19 mouse cellular contexts compared by ENCODE assay signal in genomic region chr10:85165306-85165705, GRCm38 (mm10). TPM values are rescaled to one million over a fixed set of nuclear protein-coding genes. Genes with fewer than 3 reads are reported as not detected.
DNase-seq lines count a peak whose midpoint lies in the region; TF ChIP-seq lines count a peak whose summit lies in the region.
"Had no signal": no experiment of that assay in that cellular context is flagged by ENCODE, and none has a peak within 500 bp of the region (broad histone marks: within the 10 kb centered on the region; RNA-seq: fewer than 3 reads in every experiment).

No protein-coding gene starts in this region.

- no peak for TF ChIP-seq CTCF in gastrocnemius, adult 2 months (IDR thresholded peaks at IDR 0.05)

- 83% methylated on average over 5 of the region's 5 CpGs for WGBS in forebrain, embryonic 10.5 days

- H3K36me3 ChIP-seq in forebrain, embryonic 10.5 days (replicated peaks), result no peaks in the 10 kb centered on the region
- H3K36me3 ChIP-seq: heart, embryonic 10.5 days; hindbrain, embryonic 12.5 days; hindbrain, embryonic 15.5 days had no signal

- peaks cover 16% of the 10 kb centered on the region for H3K4me1 ChIP-seq in forebrain, embryonic 10.5 days
- H3K4me1 ChIP-seq: heart, embryonic 10.5 days; hindbrain, embryonic 12.5 days had no signal

- peak overlapping the region; percentile 48 for H3K27ac ChIP-seq in gastrocnemius, adult 2 months
- no peak overlapping the region for H3K27ac ChIP-seq in forebrain, embryonic 10.5 days
- H3K27ac ChIP-seq: heart, embryonic 10.5 days; hindbrain, embryonic 12.5 days; hindbrain, embryonic 15.5 days had no signal

- no peak overlapping the region for H3K4me3 ChIP-seq in gastrocnemius, adult 2 months
- no peak overlapping the region for H3K4me3 ChIP-seq in forebrain, embryonic 10.5 days
- H3K4me3 ChIP-seq: heart, embryonic 10.5 days; hindbrain, embryonic 12.5 days; hindbrain, embryonic 15.5 days had no signal

- H3K27me3 ChIP-seq in forebrain, embryonic 10.5 days (ENCODE audit: poor library complexity, severe bottlenecking), result no peaks in the 10 kb centered on the region
- H3K27me3 ChIP-seq: CH12.LX; hindbrain, embryonic 12.5 days; hindbrain, embryonic 15.5 days had no signal

- intact Hi-C loops in gastrocnemius, adult 2 months (cut with DNase I), result no loop called here

- no peak for DNase-seq in gastrocnemius, adult 2 months
- no peak for DNase-seq in gastrocnemius, postnatal 4 days (ENCODE audit: low spot score in 2 of 2)
- DNase-seq in ES-CJ7 (ENCODE audit: low read depth, low spot score) (peak; percentile 69), R1 (ENCODE audit: low read depth, low spot score) (peak; percentile 83)
- DNase-seq in retina, postnatal 1 day, result peak; percentile 33
- DNase-seq in forebrain, embryonic 10.5 days (ENCODE audit: extremely low spot score, low spot score), result no peak
- DNase-seq in urinary bladder, adult 2 months (ENCODE audit: low spot score), result no peak
- DNase-seq: adrenal gland, adult 2 months; adrenal gland, postnatal 14 days; B cell, adult 2 months; cerebellum, adult 11 months; cerebellum, adult 8-10 months; cerebellum, postnatal 10 days; forebrain, postnatal 0 days; gastrocnemius, postnatal 25 days had no signal

- no peaks in the 10 kb centered on the region for H3K9me3 ChIP-seq in forebrain, embryonic 10.5 days
- H3K9me3 ChIP-seq: heart, embryonic 10.5 days; hindbrain, embryonic 12.5 days; hindbrain, embryonic 15.5 days had no signal

RNA-seq across cellular contexts. Expression of gene Cry1, which starts 19.6 kb away (rescaled TPM):
- 10 to 100 TPM in 1 of 2 experiments, 1 to 10 TPM in 1; 9.1 to 15.5 TPM for total RNA-seq in gastrocnemius, adult 2 months (2021)
- 10 to 100 TPM; 16.6 to 20.8 TPM for total RNA-seq in gastrocnemius, postnatal 4 days (2021)
- 30.7 and 31.4 TPM in 2 replicates for polyA plus RNA-seq in forebrain, embryonic 10.5 days (2016; fragmentation: Nextera tagmentation; extraction: Ambion mirVana)
- polyA plus RNA-seq in urinary bladder, adult 2 months (2012; rRNA removed), result 11.5 and 15.5 TPM in 2 replicates

RNA-seq across cellular contexts. Expression of gene Mterf2, which starts 37.5 kb away (rescaled TPM):
- total RNA-seq in gastrocnemius, adult 2 months (2021), result 10 to 100 TPM in 1 of 2 experiments, 1 to 10 TPM in 1; 9.9 to 14.3 TPM
- 10 to 100 TPM in 1 of 2 experiments, 1 to 10 TPM in 1; 8.8 to 12.8 TPM for total RNA-seq in gastrocnemius, postnatal 4 days (2021)
- 24.1 and 24.2 TPM in 2 replicates for polyA plus RNA-seq in forebrain, embryonic 10.5 days (2016; fragmentation: Nextera tagmentation; extraction: Ambion mirVana)
- polyA plus RNA-seq in urinary bladder, adult 2 months (2012; rRNA removed), result 7.7 and 9.1 TPM in 2 replicates

Comparison
In these comparisons a context has a peak if more than half of its experiments do, and no peak if none do; other contexts are left out.
1. DNase-seq: peak in ES-CJ7 (single experiment), R1 (single experiment) and retina, postnatal 1 day (single experiment); none in gastrocnemius, adult 2 months (single experiment), gastrocnemius, postnatal 4 days (0 of 2), forebrain, embryonic 10.5 days (single experiment) and urinary bladder, adult 2 months (single experiment).